Mouse (Mus musculus) liver, postnatal 0 days (tissue): Measurements from ENCODE around the gene Acod1.

Source experiments
- CTCF ChIP-seq: sonication (generic); IDR thresholded peaks from 2 replicates; pipeline ENCODE4 v1.5.1; 2016; ENCODE audit warnings: antibody characterized with exemption, low read depth
- EP300 ChIP-seq: IDR thresholded peaks from 2 replicates; pipeline ENCODE4 v1.6.1; 2016; ENCODE audit warnings: antibody characterized with exemption, low read depth, mild to moderate bottlenecking

DNA sequence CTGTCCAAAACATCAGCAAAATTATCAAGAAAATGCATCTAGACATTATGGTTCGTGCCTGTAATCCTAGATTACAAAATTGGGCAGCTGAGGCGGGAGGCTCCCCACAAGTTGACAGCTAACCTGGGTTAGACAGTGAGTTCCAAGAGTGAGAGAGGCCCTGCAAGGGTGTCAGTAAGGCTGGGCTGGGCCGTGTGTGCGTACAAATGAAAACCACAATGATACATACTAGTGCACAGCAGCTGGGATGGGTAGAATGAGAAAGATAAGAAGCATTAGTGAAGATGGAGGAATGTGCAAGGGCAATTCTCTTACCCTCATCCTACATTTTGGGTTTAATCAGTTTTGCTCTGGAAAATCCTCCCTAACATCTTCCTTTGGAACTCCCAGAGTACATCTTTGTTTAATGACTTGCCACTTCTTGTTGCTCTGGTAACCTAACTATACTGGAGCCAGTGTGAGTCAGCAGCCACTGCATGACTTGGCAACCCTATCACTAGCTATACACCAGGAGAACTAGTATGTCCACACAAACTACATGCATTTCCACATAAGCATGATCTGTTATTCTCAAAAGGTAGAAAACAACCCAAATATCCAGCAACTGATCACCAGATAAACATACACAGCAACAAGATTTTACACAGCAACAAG, 40.0 kb downstream of the Acod1 start:
- TF ChIP-seq EP300 (peak; percentile 78), CTCF (no peak)
